Mouse (Mus musculus): ENCODE data around the gene Adgrb3.

GRCm38 (mm10) chr1:25167120-25167519 lies 662.4 kb downstream of the Adgrb3 start:
- TF ChIP-seq CTCF (IDR thresholded peaks at IDR 0.05; ENCODE audit: low read depth, low read length) (no peak), POLR2A (IDR thresholded peaks at IDR 0.05; ENCODE audit: extremely low read depth, insufficient read depth, low read length) (no peak)
